Mouse (Mus musculus) brain, embryonic 14.5 days (tissue): ENCODE results near the gene Enpp3.

Experiments used
- CTCF ChIP-seq: fragments of 200-500 bp; IDR thresholded peaks from 2 replicates; pipeline ENCODE4 v1.5.1; 2012; ENCODE audit warnings: inconsistent platforms, mild to moderate bottlenecking, moderate library complexity, borderline replicate concordance; ENCODE audit not compliant: insufficient read depth, insufficient read length; ENCODE audit errors: extremely low read depth
- POLR2A ChIP-seq: fragments of 200-500 bp; IDR thresholded peaks from 2 replicates; pipeline ENCODE4 v1.6.1; 2012; ENCODE audit warnings: mild to moderate bottlenecking, inconsistent platforms, borderline replicate concordance; ENCODE audit not compliant: poor library complexity, insufficient read depth, insufficient read length, severe bottlenecking; ENCODE audit errors: extremely low read depth

DNA sequence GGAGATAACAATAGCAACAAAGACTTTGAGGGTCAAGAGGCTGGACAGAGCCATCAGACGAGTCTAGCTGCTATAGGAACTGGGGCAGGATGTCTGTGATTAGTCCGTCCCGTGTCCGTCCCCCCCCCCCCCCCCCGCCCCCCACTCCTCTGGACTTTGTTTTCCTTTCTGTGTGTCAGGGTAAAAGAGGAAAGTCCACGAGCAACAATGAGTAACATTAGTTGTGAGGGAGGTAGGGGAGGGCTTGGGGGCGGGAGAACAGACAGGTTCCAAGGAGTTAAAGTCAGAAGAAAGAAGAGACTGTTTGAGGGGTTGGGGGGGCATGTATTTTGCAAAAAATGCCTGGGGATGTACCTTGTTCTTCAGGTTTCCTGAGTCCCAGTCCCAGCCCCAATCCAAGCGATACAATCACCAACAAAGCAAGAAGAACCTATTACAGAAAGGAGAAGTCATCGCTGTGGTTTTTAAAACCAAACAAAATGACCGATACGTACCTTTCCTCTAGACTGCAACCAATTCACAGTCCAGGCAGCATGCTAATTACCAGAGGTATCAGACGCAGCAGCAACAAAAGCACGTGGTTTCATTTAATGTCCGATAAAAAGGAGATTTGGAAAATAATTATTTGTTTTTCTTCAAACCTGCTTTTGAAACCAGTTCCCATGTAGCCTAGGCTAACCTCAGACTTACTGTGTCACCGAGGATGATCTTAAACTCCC is 11.1 kb downstream of the Enpp3 start:
- TF ChIP-seq CTCF (no peak), POLR2A (no peak)
